Mouse (Mus musculus) fat pad, adult 2 months (tissue): ENCODE measurements at regions not wholly inside any gene's neighbourhood (a gene's known extent, or its start where the extent isn't known, plus 50 kb on each side); places are given as distances from the start of the nearest gene placed in this dataset.

ENCODE experiments used
- DNase-seq: peaks from one replicate; pipeline ENCODE4 v3.0.0-alpha.2; 2011; ENCODE audit warnings: low read depth, low spot score; ENCODE audit errors: extremely low read depth

DNA sequence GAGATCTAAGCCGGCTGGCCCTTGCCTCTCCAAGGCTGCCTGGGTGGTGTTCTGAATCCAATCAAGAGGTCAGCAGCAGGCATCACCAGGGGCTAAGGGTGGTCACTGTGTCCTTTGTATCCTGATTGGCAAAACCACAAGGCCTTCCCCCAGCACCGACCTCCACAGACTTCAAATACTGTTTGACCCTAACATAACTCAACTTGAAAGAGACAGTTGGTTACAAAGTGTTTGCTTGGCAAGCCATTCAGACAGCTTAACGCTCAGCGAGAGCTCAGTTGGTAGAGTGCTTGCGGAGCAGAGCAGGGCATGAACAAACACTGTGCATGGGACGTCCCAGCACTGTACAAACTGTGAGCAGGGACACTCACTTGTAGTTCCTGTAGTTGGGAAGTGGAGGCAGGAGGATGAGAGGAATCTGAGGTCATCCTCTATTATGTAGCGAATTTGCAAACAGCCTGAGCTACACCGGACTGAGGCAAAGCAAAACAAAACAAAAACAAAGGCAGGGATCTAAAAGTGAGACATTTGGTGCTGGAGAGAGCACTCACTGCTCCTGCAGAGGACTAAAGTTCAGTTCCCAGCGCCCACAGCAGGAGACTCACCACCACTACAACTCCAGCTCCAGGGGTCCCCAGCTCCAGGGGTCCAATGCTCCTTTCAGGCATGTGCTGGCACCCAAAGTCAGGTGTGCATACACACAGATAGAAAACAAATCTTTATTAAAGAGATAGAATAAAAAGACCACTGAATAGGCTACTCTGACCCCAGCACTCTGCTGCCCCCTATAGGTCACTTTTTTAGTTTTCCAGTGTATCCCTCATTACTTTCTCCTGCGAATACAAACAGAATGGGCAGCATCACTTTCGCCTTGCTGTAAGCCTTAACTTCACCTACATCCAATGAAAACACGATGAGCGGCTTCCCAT is 273.5 kb downstream of the Prex1 start:
- DNase-seq, result no peak

DNA sequence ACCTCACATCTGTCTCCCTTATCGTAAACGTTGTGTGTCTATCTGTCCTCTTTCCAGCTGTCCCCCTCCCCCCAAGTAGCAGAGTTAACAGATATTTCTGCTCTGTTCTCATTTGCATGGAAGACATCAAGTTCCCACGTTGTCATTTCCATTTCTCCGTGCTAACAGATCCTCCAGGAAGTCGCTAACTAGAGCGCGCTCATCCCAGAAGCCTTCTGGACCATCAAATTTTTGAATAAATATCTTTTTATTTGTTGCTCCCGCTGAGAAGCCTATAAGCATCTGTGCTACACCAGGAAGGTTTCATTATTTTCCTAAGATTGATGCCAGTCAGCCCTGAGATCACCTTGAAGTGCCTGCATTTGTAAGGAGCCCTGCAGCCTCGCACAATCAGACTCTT is 275.4 kb downstream of the Prex1 start:
- no peak for DNase-seq

DNA sequence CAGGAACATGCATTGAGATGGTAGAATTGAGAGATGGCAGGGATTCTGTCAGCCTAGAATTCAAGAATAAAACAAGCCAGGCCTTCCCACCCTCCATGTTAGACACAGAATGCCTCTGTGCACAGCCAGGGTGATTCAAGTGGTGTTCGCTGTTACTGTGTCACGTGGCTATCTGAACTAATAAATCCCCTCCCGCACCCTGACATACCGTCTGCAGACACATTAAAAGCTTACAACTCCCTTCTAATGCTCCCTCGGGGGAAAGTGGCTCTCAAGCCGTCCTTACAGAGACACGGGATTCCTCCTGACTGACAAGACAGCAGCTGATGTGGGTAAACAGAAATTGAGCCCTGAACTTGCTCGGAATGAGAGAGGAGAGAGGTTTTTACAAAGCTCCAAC is 279.1 kb downstream of the Prex1 start:
- DNase-seq, result no peak

DNA sequence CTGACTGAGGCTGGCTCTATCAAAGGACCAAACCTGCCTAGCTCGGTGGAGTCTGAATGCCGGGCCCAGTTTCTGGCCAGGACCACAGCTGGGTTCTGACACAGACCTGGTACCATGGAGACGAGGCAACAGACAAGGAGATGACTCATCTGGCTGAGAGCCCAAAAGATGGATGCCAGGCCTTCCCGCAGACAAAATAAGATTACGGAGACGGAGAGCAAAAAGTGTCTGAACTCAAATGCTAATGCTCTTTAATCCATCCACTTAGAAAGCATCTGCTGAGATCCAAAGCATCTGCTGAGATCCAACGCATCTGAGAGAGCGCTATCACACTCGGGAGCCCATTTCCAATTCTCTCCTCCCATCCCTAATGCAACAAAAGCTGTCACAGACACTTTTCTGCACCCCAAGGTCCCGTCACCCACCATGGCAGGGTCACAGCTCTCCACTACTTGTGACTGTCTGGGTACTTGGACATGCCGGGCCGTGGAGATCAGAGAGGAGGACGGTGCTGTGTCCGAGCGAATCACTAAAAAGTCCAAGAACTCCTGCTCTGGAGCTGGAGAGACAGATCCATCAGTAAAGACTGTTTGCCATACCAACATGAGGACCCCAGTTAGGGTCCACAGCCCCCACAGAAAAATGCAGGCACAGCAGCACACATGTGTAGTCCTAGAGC is 278.3 kb upstream of the Sulf2 start:
- DNase-seq, result no peak

DNA sequence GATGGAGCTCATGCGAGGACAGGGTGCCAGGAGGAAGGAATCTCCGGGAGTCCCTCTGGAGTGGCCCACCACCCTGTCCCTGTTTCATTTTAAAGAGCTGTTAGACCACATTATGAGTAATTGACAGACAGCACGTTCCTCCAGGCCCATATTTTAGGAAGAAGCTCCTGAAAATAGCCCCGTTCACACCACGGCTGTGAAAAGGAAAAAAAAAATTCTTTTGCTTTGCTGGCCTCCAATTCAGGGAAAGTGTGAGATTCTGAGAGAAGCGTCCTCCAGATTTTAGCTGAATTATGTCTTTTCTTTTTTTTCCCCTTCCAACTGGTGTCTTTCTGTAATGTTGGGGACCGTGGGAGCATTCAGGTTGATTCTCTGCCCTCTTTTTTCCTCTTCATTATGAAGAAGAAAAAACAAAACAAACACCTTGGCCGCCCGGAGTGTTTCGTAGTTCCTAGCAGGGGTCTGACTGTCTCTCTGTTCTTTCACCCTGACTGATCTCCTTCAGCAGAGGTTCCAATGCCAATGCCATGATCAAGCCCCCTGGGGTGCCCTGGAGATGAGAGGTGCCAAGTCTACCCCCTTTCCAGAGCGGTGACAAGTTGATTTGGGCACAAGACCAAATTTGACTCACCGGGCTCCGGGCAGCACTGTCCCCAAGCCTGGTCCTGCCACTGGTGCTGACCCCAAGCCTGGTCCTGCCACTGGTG is 277.6 kb upstream of the Sulf2 start:
- DNase-seq, result no peak

DNA sequence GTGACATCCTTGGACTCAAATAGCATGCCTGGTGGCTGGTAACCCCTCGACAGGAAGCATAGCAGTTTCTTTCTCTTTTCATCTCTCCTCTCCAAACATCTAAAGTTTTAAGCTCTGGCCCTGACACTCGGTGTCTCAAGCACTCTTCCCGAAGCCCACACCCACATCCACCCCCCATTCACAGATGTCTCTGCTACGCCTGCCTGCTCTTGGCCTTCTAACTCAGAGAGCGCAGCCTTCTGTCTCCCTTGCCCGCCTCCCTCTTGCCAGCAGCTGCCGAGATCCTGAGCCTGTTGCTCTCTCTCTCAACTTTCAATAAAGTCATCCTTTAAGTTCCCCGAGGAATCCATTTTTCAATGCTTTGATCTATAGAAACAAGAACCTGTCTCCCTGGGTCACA is 277.1 kb upstream of the Sulf2 start:
- no peak for DNase-seq

DNA sequence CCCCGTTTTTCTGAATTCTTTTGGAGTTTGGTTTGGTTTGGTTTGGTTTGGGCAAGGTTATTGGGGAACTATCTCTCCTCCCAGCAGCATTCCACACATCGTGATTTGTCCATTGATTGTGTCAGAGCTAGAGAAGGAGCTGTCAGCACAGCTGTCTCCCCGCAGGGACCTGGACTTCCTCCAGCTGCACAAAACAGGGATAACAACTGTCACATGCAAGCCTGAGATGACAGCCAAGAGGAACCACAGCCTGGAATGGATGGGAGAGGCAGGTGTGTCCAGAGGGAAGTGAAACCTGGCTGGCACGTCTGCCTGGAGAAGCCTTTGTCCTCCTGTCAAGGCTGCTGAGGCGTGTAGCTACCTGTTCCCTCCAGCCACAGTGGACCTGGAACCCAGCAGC is 274.5 kb upstream of the Sulf2 start:
- DNase-seq, result peak; percentile 85

DNA sequence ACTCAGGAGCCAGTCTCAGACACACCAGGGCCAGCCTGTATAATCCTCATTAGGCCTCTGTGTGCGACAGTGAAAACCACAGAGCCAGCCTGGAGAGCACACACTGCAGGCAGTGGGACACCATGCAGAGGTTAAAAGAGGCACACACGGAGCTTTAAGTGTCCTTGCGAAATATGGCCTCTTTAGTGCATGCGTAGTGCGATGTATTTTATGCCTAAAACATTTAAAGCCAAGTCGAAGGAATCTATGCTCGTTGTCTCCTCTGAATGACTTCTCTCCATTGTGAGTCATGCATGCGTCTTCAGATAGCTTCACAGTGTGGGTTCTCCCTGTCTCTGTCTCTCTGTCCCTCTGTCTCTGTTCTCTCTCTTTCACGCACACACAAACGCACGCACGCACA is 274.0 kb upstream of the Sulf2 start:
- DNase-seq, result no peak

DNA sequence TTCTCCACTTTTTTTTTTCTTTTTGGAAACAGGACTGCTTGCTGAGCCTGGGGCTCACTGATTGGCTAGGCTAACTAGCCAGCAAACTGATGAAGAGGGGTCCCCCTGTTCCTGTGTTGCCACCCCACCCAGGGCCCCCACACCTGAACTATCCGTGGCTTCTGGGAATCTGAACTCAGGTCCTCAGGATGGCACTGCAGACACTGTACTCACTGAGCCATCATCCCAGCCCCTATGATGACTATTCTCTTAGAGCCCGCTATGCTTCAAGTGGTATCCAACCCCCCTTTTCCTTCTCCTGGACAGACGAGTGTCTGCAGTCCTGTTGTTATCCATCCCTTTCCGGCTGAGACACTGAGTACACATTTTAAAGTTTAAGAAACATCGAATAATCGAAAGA is 271.9 kb upstream of the Sulf2 start:
- no peak for DNase-seq

DNA sequence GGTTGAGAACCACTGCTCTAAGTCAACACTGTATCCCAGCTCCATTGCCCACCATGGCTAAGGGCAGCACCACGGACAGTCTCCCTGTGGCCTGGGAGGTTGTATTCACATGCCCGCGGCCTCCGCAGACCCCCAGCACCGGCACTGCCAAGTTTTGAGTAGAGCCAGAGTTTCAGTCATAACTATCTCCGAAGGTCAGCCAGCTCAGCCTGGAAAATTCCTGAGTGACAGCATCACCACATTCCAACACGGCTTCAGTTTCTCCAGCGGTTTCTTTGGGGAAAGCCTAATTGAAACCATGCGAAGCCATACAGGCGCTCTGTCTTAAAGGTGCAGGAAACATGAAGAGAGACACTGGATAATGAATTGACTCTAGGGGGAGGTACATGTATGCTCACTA is 271.5 kb upstream of the Sulf2 start:
- DNase-seq, result no peak

DNA sequence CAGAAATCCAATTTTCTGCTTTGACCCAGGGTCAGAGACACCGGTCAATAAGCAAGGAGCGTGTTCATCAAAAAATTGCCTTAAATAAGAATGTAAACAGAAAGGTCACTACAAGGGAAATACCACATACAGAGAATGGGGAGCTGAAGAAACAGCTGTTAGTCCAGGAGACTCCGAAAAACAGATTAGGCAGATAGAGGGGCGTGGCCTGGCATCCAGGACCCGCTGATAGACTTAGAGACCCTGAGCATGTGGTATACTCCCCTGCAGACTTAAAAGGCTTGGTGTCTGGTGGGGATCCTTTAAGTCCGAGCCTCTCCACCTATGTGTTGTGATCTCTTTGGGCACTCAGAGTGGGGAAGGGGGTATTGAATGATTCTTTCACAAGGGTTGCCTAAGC is 271.0 kb upstream of the Sulf2 start:
- DNase-seq, result no peak

DNA sequence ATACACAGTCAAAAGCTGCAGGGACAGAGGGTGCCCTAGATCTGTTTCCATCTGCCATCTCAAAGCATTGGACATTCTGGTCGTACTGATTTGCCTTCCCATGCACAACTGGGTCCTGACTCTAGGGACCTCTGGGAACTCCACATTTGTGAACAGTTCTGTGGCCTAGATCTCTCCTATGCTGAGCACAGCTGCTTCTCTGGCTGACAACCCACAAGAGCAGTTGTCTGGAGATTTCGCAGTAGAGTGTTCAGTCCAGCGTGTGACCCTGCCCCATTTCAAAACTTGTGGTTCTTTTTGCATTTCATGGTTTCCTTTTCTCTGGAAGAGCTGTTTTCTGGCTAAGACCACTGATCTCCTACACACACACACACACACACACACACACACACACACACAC is 269.7 kb upstream of the Sulf2 start:
- no peak for DNase-seq

DNA sequence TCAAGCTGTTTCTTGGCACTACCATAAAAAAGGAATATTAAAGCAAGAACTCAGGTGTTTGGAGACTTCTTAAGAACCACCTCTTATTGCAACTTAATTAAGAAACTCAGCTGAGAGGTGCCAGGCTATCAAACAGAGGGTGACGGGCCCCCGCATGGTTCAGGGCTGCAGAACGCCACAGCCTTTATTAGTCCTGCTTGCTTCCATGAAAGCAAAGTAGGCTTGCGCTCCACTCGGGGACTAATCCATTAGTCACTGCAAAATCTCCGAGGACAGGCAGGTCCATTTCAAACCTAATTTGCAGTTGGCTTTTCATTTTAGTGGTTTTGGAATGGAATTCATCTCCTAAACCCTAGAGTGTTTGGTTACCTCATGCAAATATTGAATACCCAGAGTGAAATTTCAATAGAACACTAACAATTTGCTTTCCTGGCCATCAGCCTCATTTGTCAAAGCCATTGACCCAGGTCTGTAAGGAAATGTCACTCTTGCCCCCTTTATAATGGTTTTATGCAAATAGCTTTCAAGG is 267.7 kb upstream of the Sulf2 start:
- no peak for DNase-seq

DNA sequence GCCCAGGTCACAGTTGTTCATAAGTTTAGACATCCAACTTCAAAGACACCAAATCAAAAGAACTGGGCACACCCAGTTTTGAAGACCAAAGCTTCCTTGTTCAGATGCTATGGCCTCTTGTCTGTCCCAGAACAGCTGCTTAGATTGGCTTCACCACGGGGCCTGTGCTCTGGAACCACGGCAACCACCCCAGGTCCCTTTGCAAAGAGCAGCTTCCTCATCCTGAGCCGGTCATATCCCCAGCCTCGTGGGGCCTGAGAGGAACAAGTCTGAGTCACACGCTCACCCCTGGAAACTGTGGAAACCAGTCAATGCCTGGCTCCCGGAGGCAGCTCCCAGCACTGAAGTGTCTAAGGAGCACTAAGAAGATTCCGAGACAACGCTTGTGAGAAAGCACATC is 264.8 kb upstream of the Sulf2 start:
- DNase-seq, result no peak

DNA sequence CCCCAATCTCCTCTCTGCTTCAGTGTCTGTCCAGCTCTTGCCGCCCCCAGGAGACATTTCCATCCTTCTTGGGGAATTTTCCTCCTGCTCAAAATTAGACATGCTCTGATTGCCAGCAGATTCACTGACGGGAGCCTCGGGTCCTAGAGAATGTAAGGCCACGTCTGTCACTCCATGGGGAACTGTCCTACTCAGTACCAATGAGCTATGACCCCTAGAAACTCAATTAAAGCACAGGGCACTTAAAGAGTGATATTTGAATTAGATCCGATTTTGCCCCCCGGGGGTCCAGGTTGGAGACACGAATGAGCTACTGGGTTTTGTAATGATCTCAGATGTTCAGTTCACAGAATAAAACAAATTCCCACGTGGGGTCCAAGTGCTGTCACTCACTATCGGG is 263.8 kb upstream of the Sulf2 start:
- DNase-seq, result no peak

DNA sequence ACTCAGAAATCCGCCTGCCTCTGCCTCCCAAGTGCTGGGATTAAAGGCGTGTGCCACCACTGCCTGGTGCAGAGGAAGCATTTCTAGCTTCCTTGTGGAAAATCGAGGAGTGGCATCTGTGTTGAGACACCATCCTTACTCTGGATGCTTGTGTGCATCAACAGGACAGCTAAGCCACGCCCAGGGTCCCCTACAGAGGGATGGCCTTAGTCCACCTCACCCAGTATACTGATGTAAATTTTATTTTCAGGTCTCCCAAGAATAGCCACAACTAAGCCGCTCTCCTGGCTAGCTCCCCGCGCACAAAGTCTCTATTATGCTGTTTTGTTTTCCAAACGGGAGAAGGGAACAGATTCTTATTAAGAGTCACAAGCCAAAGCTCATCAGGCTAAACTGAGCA is 262.8 kb upstream of the Sulf2 start:
- no peak for DNase-seq

DNA sequence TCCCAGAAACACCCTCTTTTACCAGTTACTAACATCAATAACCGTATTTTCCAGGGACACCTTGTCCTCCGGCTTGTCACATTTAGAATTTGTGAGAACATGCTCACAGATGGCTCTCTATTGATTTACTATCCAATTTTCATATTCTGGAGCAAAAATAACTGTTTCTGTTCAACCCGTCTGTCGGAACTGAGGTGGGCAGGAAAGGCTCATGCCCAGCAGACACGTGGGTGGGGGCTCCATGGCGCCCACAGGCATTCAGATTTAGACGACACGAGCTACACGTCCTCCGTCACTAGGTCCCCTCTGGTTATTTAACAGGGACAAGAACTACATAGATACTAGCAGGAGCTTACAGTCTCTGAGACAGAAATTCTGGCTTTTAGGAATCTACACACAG is 262.2 kb upstream of the Sulf2 start:
- DNase-seq, result no peak

DNA sequence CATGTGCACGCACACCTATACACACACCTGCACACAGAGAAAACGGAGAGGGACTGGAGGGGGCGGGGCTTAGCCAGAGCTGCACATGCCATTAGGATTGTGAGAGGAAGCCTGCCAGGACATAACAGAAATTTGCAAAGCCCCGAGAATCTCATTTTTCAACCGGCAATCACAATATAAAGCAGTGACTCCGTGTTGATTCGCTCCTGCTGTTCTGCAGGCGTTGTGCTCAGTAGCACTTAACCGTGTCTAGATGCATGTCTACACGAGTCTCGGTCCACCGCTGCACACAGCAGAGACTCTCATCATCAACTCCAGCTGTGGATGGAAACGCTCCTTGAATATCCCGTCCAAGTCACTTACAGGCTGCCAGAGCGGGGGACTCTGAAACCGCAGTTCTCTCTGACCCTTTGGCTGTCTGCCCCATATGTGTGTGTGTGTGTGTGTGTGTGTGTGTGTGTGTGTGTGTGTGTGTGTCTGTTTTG is 260.1 kb upstream of the Sulf2 start:
- DNase-seq, result no peak

DNA sequence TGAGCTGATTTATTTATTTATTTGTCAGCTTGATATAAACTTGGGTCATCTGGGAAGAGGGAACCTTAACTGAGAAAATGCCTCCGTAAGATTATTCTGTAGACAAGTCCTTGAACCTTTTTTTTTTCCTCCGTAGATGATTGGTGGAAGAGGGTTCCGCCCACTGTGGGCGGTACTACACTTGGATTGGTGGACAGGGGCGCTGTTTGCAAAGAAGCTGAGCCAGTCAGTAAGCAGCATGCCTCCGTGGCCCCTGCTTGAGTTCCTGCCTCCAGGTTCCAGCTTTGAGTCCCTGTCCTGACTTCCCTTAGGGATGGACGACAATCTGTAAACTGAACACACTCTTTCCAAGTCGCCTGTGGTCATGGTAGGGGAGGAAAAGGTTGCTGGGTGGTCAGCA is 259.4 kb upstream of the Sulf2 start:
- no peak for DNase-seq

DNA sequence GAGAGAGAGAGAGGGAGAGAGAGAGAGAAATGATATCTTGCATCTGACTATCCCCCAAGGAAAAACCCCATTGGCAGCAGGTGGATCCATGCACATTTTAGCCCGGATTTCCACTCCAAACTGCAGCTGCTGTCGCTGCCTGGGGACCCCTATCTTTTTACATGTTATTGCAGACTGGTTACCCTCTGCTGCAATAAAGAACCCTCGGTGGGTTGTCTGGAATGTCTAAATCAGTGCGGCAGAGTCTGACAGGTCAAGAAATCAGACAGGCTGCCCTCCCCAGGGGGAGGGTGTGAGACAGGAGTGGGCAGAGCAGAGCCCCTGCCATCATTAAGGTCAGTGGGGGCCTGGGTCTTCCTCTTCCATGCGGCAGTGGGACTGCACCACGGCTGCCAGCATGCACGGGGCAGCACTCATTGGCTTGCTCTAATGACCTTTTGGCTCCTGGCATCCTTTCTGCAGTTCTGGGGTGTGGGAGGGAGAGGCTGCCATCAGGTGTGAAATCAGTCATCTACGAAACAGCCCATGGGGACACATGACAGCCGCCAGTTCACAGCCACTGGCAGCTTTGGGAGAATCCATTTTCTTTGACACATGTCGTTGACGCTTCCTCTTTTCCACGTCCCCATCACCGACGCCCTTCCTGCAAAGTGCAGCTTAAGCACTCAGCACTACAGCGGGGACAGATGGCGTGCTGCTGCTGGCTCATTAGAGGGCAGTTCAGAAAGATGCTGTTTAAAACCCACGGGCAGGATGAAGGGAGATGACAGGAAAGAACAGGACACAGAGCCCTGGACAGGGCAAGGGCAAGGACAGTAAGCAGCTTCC is 256.8 kb upstream of the Sulf2 start:
- no peak for DNase-seq

DNA sequence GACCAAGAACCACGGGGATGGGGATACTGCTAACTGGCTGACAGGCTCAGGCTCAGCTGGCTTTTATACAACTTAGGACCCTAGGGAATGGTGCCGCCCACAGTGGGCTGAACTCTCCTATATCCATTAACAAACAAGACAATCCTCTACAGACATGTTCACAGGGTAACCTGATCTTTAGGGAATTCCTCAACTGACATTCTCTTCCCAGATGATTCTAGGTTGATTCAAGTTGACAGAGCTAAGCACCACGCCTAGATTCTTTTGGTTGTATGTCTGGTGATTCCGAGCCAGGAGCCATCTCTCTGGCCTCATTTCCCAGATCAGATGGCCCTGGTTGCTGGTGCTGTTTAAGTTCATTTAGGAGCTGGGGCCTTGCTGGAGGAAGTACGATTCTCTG is 253.9 kb upstream of the Sulf2 start:
- no peak for DNase-seq
